Mouse (Mus musculus): ENCODE data around the gene Ski. TPM values are rescaled to one million over a fixed set of nuclear protein-coding genes. Genes with fewer than 3 reads are reported as not detected.

The Ski gene
- polyA plus RNA-seq, 1 experiment from 2014 or later: 2.1 TPM

GRCm38 (mm10) chr4:155138451-155138850 is 83.9 kb downstream of the Ski start:
- no peaks in the 10 kb centered on the region for H3K9me3 ChIP-seq (replicated peaks)
- no peak overlapping the region for H3K27ac ChIP-seq (replicated peaks)
- H3K4me1 ChIP-seq (replicated peaks): peaks cover 7% of the 10 kb centered on the region
- no peak overlapping the region for H3K4me3 ChIP-seq (replicated peaks)
- H3K27me3 ChIP-seq: no peaks in the 10 kb centered on the region
- no peak overlapping the region for H3K9ac ChIP-seq
- no peaks in the 10 kb centered on the region for H3K36me3 ChIP-seq (replicated peaks)
- no peak overlapping the region for H3K4me2 ChIP-seq
- ATAC-seq (ENCODE audit: insufficient read depth): no peak
- 74% methylated on average over 8 of the region's 8 CpGs for WGBS (ENCODE audit: insufficient replicate concordance)

- Histone ChIP-seq H3K4me1 (replicated peaks) (peaks cover 7% of the 10 kb centered on the region), H3K27ac (replicated peaks) (no peak overlapping the region), H3K9ac (no peak overlapping the region), H3K27me3 (no peaks in the 10 kb centered on the region), H3K9me3 (replicated peaks) (no peaks in the 10 kb centered on the region), H3K4me3 (replicated peaks) (no peak overlapping the region), H3K36me3 (replicated peaks) (no peaks in the 10 kb centered on the region), H3K4me2 (no peak overlapping the region)
- WGBS (ENCODE audit: insufficient replicate concordance): 75% methylated on average over 7 of the region's 7 CpGs
- no peak for ATAC-seq (ENCODE audit: insufficient read depth)
Observed at GRCm38 (mm10) chr4:155137891-155138290, 84.5 kb downstream of the Ski start.

GRCm38 (mm10) chr4:155135909-155136585 is 86.3 kb downstream of the Ski start:
- no peaks in the 10 kb centered on the region for H3K36me3 ChIP-seq (replicated peaks)
- WGBS (ENCODE audit: insufficient replicate concordance): 65% methylated on average over 5 of the region's 5 CpGs
- H3K9me3 ChIP-seq (replicated peaks): no peaks in the 10 kb centered on the region
- peak; percentile 56 for ATAC-seq (ENCODE audit: insufficient read depth)
- no peak overlapping the region for H3K4me3 ChIP-seq (replicated peaks)
- H3K9ac ChIP-seq: no peak overlapping the region
- no peak overlapping the region for H3K4me2 ChIP-seq
- peaks cover 7% of the 10 kb centered on the region for H3K4me1 ChIP-seq (replicated peaks)
- H3K27ac ChIP-seq (replicated peaks): no peak overlapping the region
- H3K27me3 ChIP-seq: no peaks in the 10 kb centered on the region

- WGBS (ENCODE audit: insufficient replicate concordance): 66% methylated on average over 7 of the region's 7 CpGs
- no peak overlapping the region for H3K27ac ChIP-seq (replicated peaks)
- no peak overlapping the region for H3K4me2 ChIP-seq
- H3K36me3 ChIP-seq (replicated peaks): no peaks in the 10 kb centered on the region
- H3K4me3 ChIP-seq (replicated peaks): no peak overlapping the region
- ATAC-seq (ENCODE audit: insufficient read depth): no peak
- H3K27me3 ChIP-seq: no peaks in the 10 kb centered on the region
- H3K9ac ChIP-seq: no peak overlapping the region
- peaks cover 4% of the 10 kb centered on the region for H3K4me1 ChIP-seq (replicated peaks)
- H3K9me3 ChIP-seq (replicated peaks): no peaks in the 10 kb centered on the region
Observed at GRCm38 (mm10) chr4:155134686-155135172, 87.7 kb downstream of the Ski start.

GRCm38 (mm10) chr4:155133658-155134417 is 88.6 kb downstream of the Ski start:
- H3K4me1 ChIP-seq (replicated peaks): peaks cover 4% of the 10 kb centered on the region
- H3K27ac ChIP-seq (replicated peaks): no peak overlapping the region
- WGBS (ENCODE audit: insufficient replicate concordance): 69% methylated on average over 20 of the region's 20 CpGs
- H3K36me3 ChIP-seq (replicated peaks): no peaks in the 10 kb centered on the region
- ATAC-seq (ENCODE audit: insufficient read depth): no peak
- no peak overlapping the region for H3K9ac ChIP-seq
- H3K4me3 ChIP-seq (replicated peaks): no peak overlapping the region
- no peaks in the 10 kb centered on the region for H3K27me3 ChIP-seq
- no peaks in the 10 kb centered on the region for H3K9me3 ChIP-seq (replicated peaks)
- no peak overlapping the region for H3K4me2 ChIP-seq

GRCm38 (mm10) chr4:155133188-155133587 is 89.2 kb downstream of the Ski start:
- no peak overlapping the region for H3K27ac ChIP-seq (replicated peaks)
- peaks cover 4% of the 10 kb centered on the region for H3K4me1 ChIP-seq (replicated peaks)
- H3K9me3 ChIP-seq (replicated peaks): no peaks in the 10 kb centered on the region
- 16% methylated on average over 3 of the region's 3 CpGs for WGBS (ENCODE audit: insufficient replicate concordance)
- no peaks in the 10 kb centered on the region for H3K36me3 ChIP-seq (replicated peaks)
- ATAC-seq (ENCODE audit: insufficient read depth): no peak
- no peaks in the 10 kb centered on the region for H3K27me3 ChIP-seq
- no peak overlapping the region for H3K4me3 ChIP-seq (replicated peaks)
- no peak overlapping the region for H3K4me2 ChIP-seq
- H3K9ac ChIP-seq: no peak overlapping the region

- no peak overlapping the region for H3K27ac ChIP-seq (replicated peaks)
- H3K36me3 ChIP-seq (replicated peaks): no peaks in the 10 kb centered on the region
- H3K9me3 ChIP-seq (replicated peaks): no peaks in the 10 kb centered on the region
- no peak overlapping the region for H3K4me3 ChIP-seq (replicated peaks)
- ATAC-seq (ENCODE audit: insufficient read depth): no peak
- H3K4me2 ChIP-seq: no peak overlapping the region
- peaks cover 2% of the 10 kb centered on the region for H3K4me1 ChIP-seq (replicated peaks)
- no peak overlapping the region for H3K9ac ChIP-seq
- 61% methylated on average over 7 of the region's 7 CpGs for WGBS (ENCODE audit: insufficient replicate concordance)
- no peaks in the 10 kb centered on the region for H3K27me3 ChIP-seq
Observed at GRCm38 (mm10) chr4:155130616-155131015, 91.8 kb downstream of the Ski start.

- Histone ChIP-seq H3K36me3 (replicated peaks) (no peaks in the 10 kb centered on the region), H3K4me1 (replicated peaks) (peaks cover 8% of the 10 kb centered on the region), H3K9ac (no peak overlapping the region), H3K9me3 (replicated peaks) (no peaks in the 10 kb centered on the region), H3K27ac (replicated peaks) (no peak overlapping the region), H3K4me3 (replicated peaks) (no peak overlapping the region), H3K4me2 (no peak overlapping the region), H3K27me3 (no peaks in the 10 kb centered on the region)
- WGBS (ENCODE audit: insufficient replicate concordance): 79% methylated on average over 14 of the region's 14 CpGs
- ATAC-seq (ENCODE audit: insufficient read depth): no peak
Observed at GRCm38 (mm10) chr4:155129996-155130395, 92.4 kb downstream of the Ski start.

- no peaks in the 10 kb centered on the region for H3K27me3 ChIP-seq
- peaks cover 15% of the 10 kb centered on the region for H3K4me1 ChIP-seq (replicated peaks)
- no peak overlapping the region for H3K27ac ChIP-seq (replicated peaks)
- no peak overlapping the region for H3K9ac ChIP-seq
- H3K4me2 ChIP-seq: no peak overlapping the region
- no peaks in the 10 kb centered on the region for H3K9me3 ChIP-seq (replicated peaks)
- ATAC-seq (ENCODE audit: insufficient read depth): no peak
- H3K36me3 ChIP-seq (replicated peaks): no peaks in the 10 kb centered on the region
- no peak overlapping the region for H3K4me3 ChIP-seq (replicated peaks)
- 75% methylated on average over 10 of the region's 10 CpGs for WGBS (ENCODE audit: insufficient replicate concordance)
Observed at GRCm38 (mm10) chr4:155129132-155129917, 93.1 kb downstream of the Ski start.

GRCm38 (mm10) chr4:155128411-155128810 is 94.0 kb downstream of the Ski start:
- no peak overlapping the region for H3K27ac ChIP-seq (replicated peaks)
- no peaks in the 10 kb centered on the region for H3K36me3 ChIP-seq (replicated peaks)
- H3K27me3 ChIP-seq: no peaks in the 10 kb centered on the region
- no peak overlapping the region for H3K4me3 ChIP-seq (replicated peaks)
- no peaks in the 10 kb centered on the region for H3K9me3 ChIP-seq (replicated peaks)
- H3K4me2 ChIP-seq: no peak overlapping the region
- H3K4me1 ChIP-seq (replicated peaks): peaks cover 19% of the 10 kb centered on the region
- H3K9ac ChIP-seq: no peak overlapping the region
- no peak for ATAC-seq (ENCODE audit: insufficient read depth)
- WGBS (ENCODE audit: insufficient replicate concordance): 81% methylated on average over 15 of the region's 15 CpGs
